Mouse (Mus musculus) G1E-ER4 (cell line): ENCODE measurements around the gene Vcl. TPM values are rescaled to one million over a fixed set of nuclear protein-coding genes. Genes with fewer than 3 reads are reported as not detected.

Source experiments
- GATA1 ChIP-seq: IDR thresholded peaks from one replicate; pipeline ENCODE4 v1.8.0; 2012; ENCODE audit warnings: low read length, inconsistent platforms
- polyA plus RNA-seq: library from polyadenylated mRNA; stranded (reverse); fragments of >175 nt; gene quantifications from 2 replicates; pipeline ENCODE4 v1.2.3, GENCODE M21; 2012

Gene Vcl
- polyA plus RNA-seq, 1 experiment, result 14.2 TPM

DNA sequence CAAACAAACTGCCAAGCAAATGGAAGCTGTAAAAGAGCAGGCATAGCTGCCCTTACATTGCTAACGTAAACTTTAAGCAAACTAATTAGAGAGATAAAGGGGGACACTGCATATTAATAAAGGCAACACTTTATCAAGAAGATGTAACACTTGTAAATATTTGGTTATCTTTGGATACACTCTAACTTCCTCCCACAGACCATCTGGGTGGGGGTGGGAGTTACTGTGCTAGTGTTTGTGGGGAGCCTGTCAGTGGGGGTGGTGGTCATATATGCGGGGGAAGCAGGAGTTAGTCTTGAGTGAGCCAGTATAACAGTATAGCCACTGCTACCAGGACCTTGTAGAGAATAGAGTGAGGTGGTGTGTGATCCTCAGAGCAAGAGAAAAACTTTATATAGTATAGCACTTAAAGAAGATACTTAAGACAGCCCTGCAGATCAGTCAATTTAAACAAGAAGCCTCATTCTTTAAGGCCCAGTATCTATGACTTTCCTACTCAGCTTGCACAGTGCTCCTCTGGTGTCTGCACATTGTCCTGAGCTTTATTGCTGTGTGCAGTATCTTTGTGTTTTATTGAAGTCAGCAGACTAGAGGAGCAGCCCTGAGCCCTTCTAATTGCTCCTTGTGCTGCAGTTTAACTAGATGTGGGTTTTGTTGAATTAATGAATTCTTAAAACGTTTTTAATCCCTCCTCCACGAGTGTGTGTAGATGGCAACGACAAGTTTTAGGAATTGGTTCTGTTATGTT is 133.7 kb downstream of the Vcl start:
- peak; percentile 27 for TF ChIP-seq GATA1

DNA sequence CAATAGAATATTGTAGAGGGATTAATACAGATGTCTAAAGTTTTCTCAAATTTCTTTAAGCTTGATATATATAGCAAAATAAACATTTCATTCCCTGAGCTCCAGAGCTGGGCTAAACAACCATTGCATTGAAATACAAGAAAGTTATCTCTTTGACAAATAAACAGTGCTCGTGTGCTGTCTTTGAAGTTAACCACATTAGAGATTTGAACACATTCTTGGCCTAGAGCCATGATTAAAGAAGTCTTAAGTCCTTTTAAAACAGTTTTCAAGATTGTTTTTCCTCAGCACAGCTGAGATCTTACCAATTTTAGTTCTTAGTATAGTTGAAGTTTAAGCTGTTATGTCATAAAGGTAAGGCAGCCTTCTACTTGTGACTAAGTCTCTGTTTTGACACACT is 135.1 kb downstream of the Vcl start:
- no peak for TF ChIP-seq GATA1

DNA sequence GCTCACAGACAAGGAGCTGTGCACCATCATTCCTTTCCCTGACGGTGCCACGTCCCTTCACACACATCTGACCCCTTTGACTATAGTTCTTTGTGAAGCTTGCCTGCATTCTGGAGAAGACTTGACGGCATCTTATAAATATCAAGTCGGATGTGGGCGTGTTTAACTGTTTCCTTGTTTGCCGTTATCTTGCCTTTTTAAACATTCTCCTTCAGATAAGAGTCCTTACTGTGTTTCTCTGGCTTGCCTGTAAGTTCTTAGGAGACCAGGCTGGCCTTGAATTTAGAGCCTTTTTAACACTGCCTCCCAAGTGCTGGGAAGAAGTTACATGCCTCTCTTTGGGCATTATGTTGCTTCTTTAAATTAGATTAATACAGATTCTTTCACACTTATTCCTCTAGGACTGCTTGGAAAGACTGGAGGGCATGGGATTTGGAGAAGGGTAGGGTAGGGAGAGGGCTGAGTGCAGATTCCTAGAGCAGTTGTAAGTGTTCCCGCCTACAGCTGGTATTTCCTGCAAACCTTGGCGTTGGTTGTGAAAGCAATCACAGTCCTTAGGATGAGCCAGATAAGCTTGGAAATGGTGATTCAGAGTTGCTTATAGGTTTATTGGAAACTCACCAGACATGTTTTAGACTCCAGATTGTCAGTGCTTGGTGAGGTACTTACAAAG is 136.4 kb downstream of the Vcl start:
- no peak for TF ChIP-seq GATA1

DNA sequence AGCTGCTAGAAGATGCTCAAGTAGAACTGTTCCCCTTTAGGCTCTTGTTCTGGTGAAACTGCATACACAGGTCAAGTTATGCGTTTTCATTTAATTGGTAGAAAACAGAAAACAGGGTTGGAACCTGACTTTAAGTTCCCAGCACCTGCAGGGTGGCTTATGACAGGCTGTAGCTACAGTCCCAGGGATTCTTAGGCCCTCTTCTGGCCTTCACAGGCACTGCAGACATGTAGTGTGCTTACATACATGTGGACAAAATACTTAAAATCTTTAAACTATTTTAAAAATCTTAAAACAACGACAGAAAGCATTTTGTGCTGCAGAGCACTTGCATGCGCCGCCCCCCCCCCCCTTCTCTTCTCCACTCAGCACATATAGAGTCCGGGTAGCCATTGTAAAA is 140.4 kb downstream of the Vcl start:
- TF ChIP-seq GATA1, result no peak

DNA sequence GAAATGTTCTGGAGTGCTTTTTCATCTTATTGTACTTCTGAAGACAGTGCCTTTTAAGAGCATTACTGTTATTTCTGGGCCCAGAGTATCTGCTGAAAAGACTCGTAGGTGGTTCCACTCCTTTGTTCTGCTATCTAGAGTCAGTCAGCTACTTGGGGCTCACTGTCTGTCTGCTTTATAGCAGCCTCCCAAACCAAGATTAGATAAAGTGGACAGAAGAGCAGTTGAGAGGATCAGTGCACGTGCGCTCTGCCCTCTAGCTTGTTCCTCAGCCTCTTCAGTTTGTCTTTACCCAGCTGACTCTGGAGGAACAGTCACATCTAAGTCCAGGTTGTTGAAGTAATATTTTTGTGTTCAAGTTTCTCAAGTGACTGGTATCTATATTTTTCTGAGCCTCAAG is 144.8 kb downstream of the Vcl start:
- peak; percentile 94 for TF ChIP-seq GATA1

DNA sequence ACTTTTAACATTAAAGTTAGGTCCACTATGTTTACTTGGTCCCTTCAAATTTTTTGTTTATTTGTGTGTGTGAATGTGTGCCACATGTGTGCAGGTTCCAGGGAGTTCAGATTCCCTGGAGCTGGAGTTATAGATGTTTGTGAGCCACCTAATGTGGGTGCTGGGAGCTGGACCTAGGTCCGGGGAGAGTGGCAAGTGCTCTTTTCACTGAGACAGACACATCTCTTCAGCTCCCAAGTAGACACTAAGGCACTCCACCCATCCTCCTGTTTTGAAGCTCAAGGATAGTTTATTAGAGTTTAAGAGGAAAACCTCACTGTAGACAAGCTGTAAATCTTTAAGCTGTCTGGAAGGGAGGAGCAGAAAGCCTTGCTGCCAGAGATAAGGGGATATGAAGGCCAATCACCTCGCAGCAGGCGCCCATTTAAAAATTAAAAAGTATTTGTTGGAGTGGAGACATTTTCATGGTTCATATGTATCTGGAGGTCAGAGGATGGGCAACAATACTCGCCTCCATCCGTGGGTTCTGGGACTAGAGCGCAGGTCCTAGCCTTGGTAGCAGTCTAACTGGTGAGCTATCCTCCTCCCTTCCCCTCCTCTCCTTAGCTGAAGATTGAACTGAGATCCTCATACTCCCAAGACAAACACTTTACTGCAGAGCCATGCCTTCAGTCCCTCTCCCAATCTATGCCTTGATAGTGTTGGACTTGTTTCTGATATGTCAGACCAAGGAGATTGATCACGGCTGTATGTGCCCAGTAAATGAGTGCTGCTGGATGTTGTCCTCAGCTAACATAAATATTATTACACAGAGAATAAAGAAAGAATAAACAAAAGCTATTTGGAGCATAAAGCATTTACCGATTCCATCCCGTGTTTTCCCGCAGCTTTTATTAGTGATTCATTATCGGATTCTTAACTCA is 145.5 kb downstream of the Vcl start:
- peak; percentile 42 for TF ChIP-seq GATA1

DNA sequence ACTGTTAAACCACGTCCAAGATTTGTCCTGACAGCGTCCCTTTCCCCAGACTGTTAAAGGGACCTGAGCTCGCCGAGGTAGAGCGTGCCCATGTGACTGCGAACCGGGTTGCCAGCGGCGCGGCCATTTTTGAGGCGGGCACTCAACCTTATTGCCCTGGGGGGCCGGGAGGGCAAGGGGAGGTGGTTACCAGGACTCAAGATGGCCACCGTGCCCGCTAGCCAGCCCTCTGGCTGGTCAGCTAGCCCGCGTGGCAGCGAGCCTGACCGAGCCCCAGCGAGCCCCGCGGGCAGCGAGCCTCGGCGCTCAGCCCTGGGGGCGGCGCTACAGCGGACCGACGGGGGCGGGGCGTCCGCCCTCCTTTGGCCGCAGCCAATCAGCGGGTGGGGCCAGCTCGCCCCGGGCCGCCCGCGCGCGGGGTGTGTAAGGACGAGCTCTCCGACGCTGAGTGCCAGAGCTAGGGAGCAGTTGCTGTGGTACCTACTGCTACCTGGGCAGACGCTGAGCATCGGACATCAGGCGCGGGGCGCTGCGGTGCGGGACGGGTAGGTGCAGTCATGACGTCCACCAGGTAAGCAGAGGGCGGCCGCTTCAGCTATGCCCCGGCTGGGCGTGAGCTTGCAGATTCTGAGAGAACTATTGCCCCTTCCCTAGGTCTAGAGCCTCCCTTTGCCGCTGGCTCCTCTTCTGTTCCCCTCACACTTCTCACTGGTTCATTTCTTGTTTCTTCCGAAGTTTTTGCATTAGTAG is 146.7 kb downstream of the Vcl start:
- TF ChIP-seq GATA1, result no peak

DNA sequence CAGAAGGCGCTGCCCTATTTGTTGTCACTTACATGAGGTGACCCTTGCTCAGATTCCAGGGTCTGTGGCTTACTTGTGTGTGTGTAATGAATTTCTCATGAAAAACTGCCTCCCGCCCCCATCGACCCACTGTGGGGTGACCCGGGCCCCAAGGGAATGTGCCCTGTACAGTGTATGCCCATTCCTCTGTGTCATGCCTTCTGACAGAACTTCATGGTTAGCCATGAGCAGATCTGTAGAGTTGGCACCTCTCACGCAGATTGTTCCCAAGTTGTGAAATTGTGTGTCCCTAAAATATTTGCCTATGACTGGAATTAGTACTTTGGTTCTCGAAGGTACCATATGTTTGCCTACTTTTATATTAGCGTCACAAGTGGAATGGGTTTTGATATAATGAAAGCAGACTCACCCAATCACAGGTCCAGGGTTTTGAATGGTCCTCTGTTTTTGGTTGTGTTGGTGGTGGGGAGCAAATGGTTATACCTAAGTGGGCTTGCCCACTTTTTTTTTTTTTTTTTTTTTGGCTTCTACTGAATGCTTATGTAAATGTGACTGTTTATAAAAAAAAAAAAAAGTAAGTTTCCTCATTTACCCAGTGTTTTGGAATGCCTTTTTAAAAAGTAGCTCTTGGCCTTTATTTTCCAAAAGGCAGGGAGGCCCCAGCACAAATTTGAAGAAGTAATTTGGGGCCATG is 147.4 kb downstream of the Vcl start:
- no peak for TF ChIP-seq GATA1

DNA sequence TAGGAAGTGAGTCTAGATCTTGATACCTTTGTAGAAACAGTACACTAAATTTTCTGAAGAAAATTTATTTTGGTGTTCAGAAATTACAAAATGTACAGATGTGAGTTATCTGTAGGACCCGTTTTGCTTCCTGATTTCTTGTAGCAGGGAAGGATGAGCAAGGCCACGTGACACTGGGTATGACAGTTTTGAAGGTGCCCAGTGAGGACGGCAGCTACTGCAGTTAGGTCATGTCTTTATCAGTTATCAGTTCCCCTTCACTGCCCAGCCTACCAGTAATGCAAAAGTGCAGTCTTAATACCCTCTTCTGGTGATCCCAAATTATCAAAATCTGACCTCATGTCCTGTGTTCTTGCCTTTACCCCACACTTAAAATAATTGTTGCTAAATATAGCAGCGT is 148.7 kb downstream of the Vcl start:
- TF ChIP-seq GATA1, result peak; percentile 57

DNA sequence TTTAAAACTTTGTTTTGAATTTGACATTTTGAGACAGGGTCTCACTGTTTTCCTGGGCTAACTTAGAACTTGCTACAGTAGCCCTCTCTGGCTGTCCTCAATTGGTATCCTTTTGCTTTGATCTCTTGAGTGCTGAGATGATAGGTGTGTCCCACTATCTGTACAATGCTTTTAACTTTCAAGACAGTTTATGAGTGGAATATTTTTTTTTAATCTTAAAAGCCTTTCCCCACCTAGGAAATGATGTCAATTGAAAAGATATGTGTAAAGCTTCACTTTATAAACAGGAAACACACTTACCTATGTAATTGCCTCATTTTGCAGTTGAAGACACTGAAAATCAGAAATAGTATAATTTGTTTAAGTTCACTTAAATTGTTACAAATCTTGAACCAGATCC is 149.3 kb downstream of the Vcl start:
- no peak for TF ChIP-seq GATA1

DNA sequence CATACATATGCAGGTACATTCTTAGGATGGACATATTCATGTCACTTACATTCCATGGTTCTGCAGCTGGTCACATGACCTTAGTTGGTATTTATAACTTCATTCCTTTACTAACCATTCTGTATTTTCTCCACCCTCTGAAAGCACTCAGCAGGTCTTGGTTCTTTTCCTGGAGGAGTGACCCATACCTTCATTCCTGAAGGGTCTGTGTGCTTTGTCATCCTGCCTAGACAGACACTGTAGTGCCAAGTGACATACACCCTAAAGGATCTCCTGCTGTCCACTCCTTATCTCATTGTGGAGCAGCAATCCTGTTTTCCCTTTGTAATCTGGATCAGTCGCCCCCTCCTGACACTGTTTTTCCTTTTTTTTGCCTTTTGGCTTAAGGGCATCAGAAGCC is 153.6 kb downstream of the Vcl start:
- TF ChIP-seq GATA1, result no peak

Other genes with a start within 250 kb of the Vcl start
- gene Fut11, start 234.4 kb upstream of the Vcl start, polyA plus RNA-seq, result 5.8 and 7.4 TPM in 2 replicates
- 6.5 and 8.0 TPM in 2 replicates for gene Chchd1, start 226.4 kb upstream of the Vcl start, polyA plus RNA-seq
- 35.2 and 38.9 TPM in 2 replicates for gene Zswim8, start 221.8 kb upstream of the Vcl start, polyA plus RNA-seq
- gene Ndst2, start 194.8 kb upstream of the Vcl start, polyA plus RNA-seq, result 67.8 and 82.6 TPM in 2 replicates
- gene Camk2g, start 135.3 kb upstream of the Vcl start, polyA plus RNA-seq, result 26.8 and 38.6 TPM in 2 replicates
- gene Plau, start 92.7 kb upstream of the Vcl start, polyA plus RNA-seq, result not detected in 2 replicates
- gene Ap3m1, start 123.1 kb downstream of the Vcl start, polyA plus RNA-seq, result 6.0 and 8.3 TPM in 2 replicates
- gene Adk, start 123.2 kb downstream of the Vcl start, polyA plus RNA-seq, result 14.4 and 21.0 TPM in 2 replicates